Mouse (Mus musculus) testis, adult 2 months (tissue): ENCODE measurements around the gene H2-T3.

Source experiments
- CTCF ChIP-seq: fragments of 200-500 bp; IDR thresholded peaks from 2 replicates; pipeline ENCODE4 v1.5.1; 2012; ENCODE audit warnings: low read depth, mild to moderate bottlenecking, inconsistent platforms, low read length, moderate library complexity; ENCODE audit not compliant: control insufficient read depth, insufficient read depth, insufficient replicate concordance
- POLR2A ChIP-seq: fragments of 200-500 bp; IDR thresholded peaks from 2 replicates; pipeline ENCODE4 v1.6.1; 2012; ENCODE audit warnings: low read depth, mild to moderate bottlenecking, inconsistent platforms, low read length, moderate library complexity; ENCODE audit not compliant: control insufficient read depth

GRCm38 (mm10) chr17:36218594-36219155 lies 28.6 kb upstream of the H2-T3 start:
- TF ChIP-seq CTCF (no peak), POLR2A (no peak)
